14 mouse cellular contexts compared by ENCODE assay signal in genomic region chr6:30182038-30182437, GRCm38 (mm10).
"Had no signal": no experiment of that assay in that cellular context is flagged by ENCODE, and none has a peak within 500 bp of the region (broad histone marks: within the 10 kb centered on the region; RNA-seq: fewer than 3 reads in every experiment).

No protein-coding gene starts in this region.

- H3K4me2 ChIP-seq: liver, embryonic 13.5 days; midbrain, embryonic 12.5 days; midbrain, embryonic 15.5 days had no signal

- H3K9me3 ChIP-seq: liver, embryonic 13.5 days; midbrain, embryonic 12.5 days; midbrain, embryonic 15.5 days had no signal

- H3K9ac ChIP-seq: liver, embryonic 13.5 days; midbrain, embryonic 12.5 days; midbrain, embryonic 15.5 days had no signal

- H3K4me3 ChIP-seq: layer of hippocampus, adult 2 months; left cerebral cortex, adult 2 months; liver, embryonic 13.5 days; midbrain, embryonic 12.5 days; midbrain, embryonic 15.5 days had no signal

- DNase-seq: kidney, adult 2 months; kidney, postnatal 25 days; layer of hippocampus, adult 9-11 months; layer of hippocampus, postnatal 36 days; liver, embryonic 13.5 days; thymus, adult 18-20 months; thymus, postnatal 36 days had no signal

- ATAC-seq: intestine, postnatal 0 days; midbrain, embryonic 15.5 days had no signal

- H3K27ac ChIP-seq: kidney, postnatal 0 days; layer of hippocampus, adult 2 months; left cerebral cortex, adult 2 months; liver, embryonic 13.5 days; macrophage; midbrain, embryonic 12.5 days; midbrain, embryonic 15.5 days had no signal

- H3K36me3 ChIP-seq: liver, embryonic 13.5 days; midbrain, embryonic 12.5 days; midbrain, embryonic 15.5 days had no signal
